Comparison of ENCODE assay signal across 27 mouse cellular contexts in the genomic region with DNA sequence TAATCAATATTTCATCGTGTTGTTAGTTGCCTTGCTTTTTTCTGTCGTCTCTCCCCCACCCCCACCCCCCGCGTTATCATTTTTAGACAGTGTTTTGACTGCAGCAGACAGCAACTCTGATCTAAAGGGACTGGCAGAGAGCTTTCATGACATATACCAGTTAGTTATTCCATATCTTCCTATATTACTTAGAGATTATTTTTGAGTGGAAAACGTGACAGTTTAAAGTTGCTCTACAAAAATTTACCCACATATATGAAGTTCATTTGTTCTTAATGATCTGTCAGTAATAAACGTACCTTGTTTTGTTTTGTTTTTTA.
"Had no signal": no experiment of that assay in that cellular context is flagged by ENCODE, and none has a peak within 500 bp of the region (broad histone marks: within the 10 kb centered on the region; RNA-seq: fewer than 3 reads in every experiment).

No protein-coding gene starts in this region.

- H3K9me3 ChIP-seq: embryonic facial prominence, embryonic 10.5 days; embryonic facial prominence, embryonic 12.5 days; embryonic facial prominence, embryonic 13.5 days; embryonic facial prominence, embryonic 15.5 days; forebrain, embryonic 10.5 days; forebrain, embryonic 12.5 days; forebrain, embryonic 13.5 days; forebrain, embryonic 15.5 days had no signal

- H3K4me3 ChIP-seq: embryonic facial prominence, embryonic 10.5 days; embryonic facial prominence, embryonic 12.5 days; embryonic facial prominence, embryonic 13.5 days; embryonic facial prominence, embryonic 15.5 days; erythroblast, embryonic 14.5 days; forebrain, embryonic 10.5 days; forebrain, embryonic 12.5 days; forebrain, embryonic 13.5 days; forebrain, embryonic 15.5 days; gastrocnemius, adult 2 months had no signal

- H3K36me3 ChIP-seq: embryonic facial prominence, embryonic 12.5 days; embryonic facial prominence, embryonic 13.5 days; embryonic facial prominence, embryonic 15.5 days; forebrain, embryonic 12.5 days; forebrain, embryonic 15.5 days had no signal

- H3K4me2 ChIP-seq: embryonic facial prominence, embryonic 12.5 days; embryonic facial prominence, embryonic 13.5 days; embryonic facial prominence, embryonic 15.5 days; forebrain, embryonic 12.5 days; forebrain, embryonic 13.5 days; forebrain, embryonic 15.5 days had no signal

- ATAC-seq: forebrain, embryonic 13.5 days; forebrain, embryonic 14.5 days; forebrain, embryonic 15.5 days; forebrain, embryonic 16.5 days; forebrain, postnatal 0 days had no signal

- H3K4me1 ChIP-seq: embryonic facial prominence, embryonic 10.5 days; embryonic facial prominence, embryonic 12.5 days; embryonic facial prominence, embryonic 13.5 days had no signal

- H3K27me3 ChIP-seq: embryonic facial prominence, embryonic 12.5 days; embryonic facial prominence, embryonic 13.5 days; embryonic facial prominence, embryonic 15.5 days; forebrain, embryonic 12.5 days; forebrain, embryonic 13.5 days; forebrain, embryonic 15.5 days had no signal

- H3K9ac ChIP-seq: embryonic facial prominence, embryonic 12.5 days; embryonic facial prominence, embryonic 13.5 days; embryonic facial prominence, embryonic 15.5 days; forebrain, embryonic 12.5 days; forebrain, embryonic 13.5 days; forebrain, embryonic 15.5 days; forebrain, postnatal 0 days had no signal

- H3K27ac ChIP-seq: embryonic facial prominence, embryonic 10.5 days; embryonic facial prominence, embryonic 12.5 days; embryonic facial prominence, embryonic 13.5 days; embryonic facial prominence, embryonic 15.5 days; forebrain, embryonic 10.5 days; forebrain, embryonic 12.5 days; forebrain, embryonic 13.5 days; forebrain, embryonic 15.5 days had no signal

- DNase-seq: cerebellum, adult 2 months; cerebellum, adult 8-10 months; cerebellum, adult 9-10 months; cerebellum, adult 9-11 months; cerebellum, postnatal 10 days; cerebellum, postnatal 14 days; cerebellum, postnatal 25 days; cerebellum, postnatal 36 days; embryo, embryonic 11 days; forebrain, postnatal 0 days; gastrocnemius, adult 2 months; gastrocnemius, postnatal 10 days; gastrocnemius, postnatal 14 days; gastrocnemius, postnatal 25 days; gastrocnemius, postnatal 36 days; heart, adult 18-20 months had no signal
